In the genomic region with DNA sequence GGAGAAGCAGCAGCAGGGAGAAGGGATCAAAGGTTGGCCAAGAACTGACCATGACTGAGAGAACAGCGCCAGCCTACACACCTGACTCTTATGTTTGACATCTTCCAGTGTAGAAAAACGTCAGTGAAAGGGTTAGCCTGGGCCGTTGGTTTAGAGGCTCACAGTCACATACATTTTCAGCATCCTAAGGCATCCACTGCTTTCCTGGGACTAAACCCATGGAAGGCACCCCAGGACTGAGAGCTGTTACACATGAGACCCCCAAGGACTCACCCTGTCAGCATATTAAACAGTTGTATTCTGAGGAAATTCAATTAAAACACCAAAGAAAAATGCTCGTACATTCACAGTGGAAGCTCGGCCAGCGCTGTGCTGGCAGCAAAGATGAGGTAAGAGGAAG, we compare ENCODE assay signal across 19 mouse cellular contexts. TPM values are rescaled to one million over a fixed set of nuclear protein-coding genes. Genes with fewer than 3 reads are reported as not detected.
DNase-seq lines count a peak whose midpoint lies in the region; ATAC-seq lines count a peak whose summit lies in the region.
"Had no signal": no experiment of that assay in that cellular context is flagged by ENCODE, and none has a peak within 500 bp of the region (broad histone marks: within the 10 kb centered on the region; RNA-seq: fewer than 3 reads in every experiment).

No protein-coding gene starts in this region.

- no peaks in the 10 kb centered on the region for H3K9me3 ChIP-seq in kidney, embryonic 16.5 days (ENCODE audit: low read length)
- H3K9me3 ChIP-seq: embryonic facial prominence, embryonic 12.5 days; heart, embryonic 12.5 days; hindbrain, embryonic 10.5 days; hindbrain, embryonic 15.5 days; kidney, embryonic 15.5 days; limb, embryonic 13.5 days; liver, embryonic 12.5 days had no signal

- no peaks in the 10 kb centered on the region for H3K36me3 ChIP-seq in kidney, embryonic 16.5 days (ENCODE audit: insufficient read depth, low read length)
- H3K36me3 ChIP-seq: embryonic facial prominence, embryonic 12.5 days; heart, embryonic 12.5 days; hindbrain, embryonic 10.5 days; hindbrain, embryonic 15.5 days; kidney, embryonic 15.5 days; liver, embryonic 12.5 days had no signal

- H3K4me1 ChIP-seq in kidney, embryonic 16.5 days (ENCODE audit: insufficient read depth, low read length) = no peaks in the 10 kb centered on the region
- H3K4me1 ChIP-seq: embryonic facial prominence, embryonic 12.5 days; heart, embryonic 12.5 days; hindbrain, embryonic 15.5 days; kidney, embryonic 15.5 days; limb, embryonic 13.5 days; liver, embryonic 12.5 days had no signal

- DNase-seq in heart, adult 11 months = peak; percentile 75
- DNase-seq in heart, adult 8-10 months (ENCODE audit: low spot score) = no peak
- DNase-seq in kidney, postnatal 14 days = peak; percentile 0
- DNase-seq in right cerebral cortex, adult 18-20 months = peak; percentile 0
- DNase-seq in right cerebral cortex, postnatal 4 days = no peak
- DNase-seq: cerebellum, adult 11-12 months; gastrocnemius, postnatal 36 days; kidney, adult 11 months had no signal

- H3K27ac ChIP-seq in kidney, embryonic 16.5 days (ENCODE audit: low read length) = no peak overlapping the region
- H3K27ac ChIP-seq: embryonic facial prominence, embryonic 12.5 days; hindbrain, embryonic 10.5 days; hindbrain, embryonic 15.5 days; kidney, embryonic 15.5 days; limb, embryonic 13.5 days; liver, embryonic 12.5 days; stomach, postnatal 0 days had no signal

- no peak overlapping the region for H3K4me2 ChIP-seq in kidney, embryonic 16.5 days (replicated peaks; ENCODE audit: low read depth, low read length)
- H3K4me2 ChIP-seq: embryonic facial prominence, embryonic 12.5 days; heart, embryonic 12.5 days; hindbrain, embryonic 15.5 days; kidney, embryonic 15.5 days; limb, embryonic 13.5 days; liver, embryonic 12.5 days had no signal

- H3K9ac ChIP-seq in kidney, embryonic 16.5 days (replicated peaks; ENCODE audit: low read length) = no peak overlapping the region
- H3K9ac ChIP-seq: embryonic facial prominence, embryonic 12.5 days; heart, embryonic 12.5 days; hindbrain, embryonic 15.5 days; kidney, embryonic 15.5 days; limb, embryonic 13.5 days; liver, embryonic 12.5 days had no signal

- no peak overlapping the region for H3K4me3 ChIP-seq in kidney, embryonic 16.5 days (ENCODE audit: low read length)
- H3K4me3 ChIP-seq: embryonic facial prominence, embryonic 12.5 days; heart, embryonic 12.5 days; hindbrain, embryonic 10.5 days; hindbrain, embryonic 15.5 days; kidney, embryonic 15.5 days; limb, embryonic 13.5 days; liver, embryonic 12.5 days had no signal

- 80% methylated on average over 6 of the region's 6 CpGs for WGBS in kidney, embryonic 16.5 days

- no peaks in the 10 kb centered on the region for H3K27me3 ChIP-seq in kidney, embryonic 16.5 days (ENCODE audit: insufficient read depth, low read length)
- H3K27me3 ChIP-seq: hindbrain, embryonic 15.5 days; Patski had no signal

- ATAC-seq in kidney, embryonic 16.5 days (ENCODE audit: low FRiP score, low TSS enrichment) = no peak
- ATAC-seq: inflammation-experienced regulatory T-cells, adult 6 months; liver, embryonic 12.5 days; Patski had no signal

RNA-seq across cellular contexts. Expression of a gene that starts 37.4 kb away (rescaled TPM):
- total RNA-seq in heart, adult 8-10 months (2022) = under 1 TPM; 0.14 to 0.41 (median 0.30) TPM
- 144 and 148 TPM in 2 replicates for polyA plus RNA-seq in kidney, embryonic 16.5 days (2015; fragmentation: Nextera tagmentation; extraction: Ambion mirVana)

RNA-seq across cellular contexts. Expression of a gene that starts 57.7 kb away (rescaled TPM):
- 100 to 1,000 TPM; 294 to 334 (median 302) TPM for total RNA-seq in heart, adult 8-10 months (2022)
- 16.2 and 17.7 TPM in 2 replicates for polyA plus RNA-seq in kidney, embryonic 16.5 days (2015; fragmentation: Nextera tagmentation; extraction: Ambion mirVana)

Comparison
In these comparisons a context has a peak if more than half of its experiments do, and no peak if none do; other contexts are left out.
1. DNase-seq: peak in heart, adult 11 months (single experiment), kidney, postnatal 14 days (single experiment) and right cerebral cortex, adult 18-20 months (single experiment); none in heart, adult 8-10 months (single experiment) and right cerebral cortex, postnatal 4 days (single experiment).